Mouse (Mus musculus): ENCODE measurements at regions not wholly inside any gene's neighbourhood (a gene's known extent, or its start where the extent isn't known, plus 50 kb on each side); places are given as distances from the start of the nearest gene placed in this dataset.
"Not testable (repeated sequence)": the region's sequence is repeated elsewhere in the genome, so short reads cannot be mapped to it uniquely, and the experiment has no call there.

GRCm38 (mm10) chr15:26953818-26954385, 58.5 kb upstream of the Fbxl7 start:
- no peak for DNase-seq (ENCODE audit: low spot score)

GRCm38 (mm10) chr15:26958980-26959379, 63.6 kb upstream of the Fbxl7 start:
- no peak for DNase-seq (ENCODE audit: low spot score)

GRCm38 (mm10) chr15:26968392-26969025, 73.1 kb upstream of the Fbxl7 start:
- DNase-seq (ENCODE audit: low spot score): no peak

- no peak for DNase-seq (ENCODE audit: low spot score)
These were observed 75.4 kb upstream of the Fbxl7 start for GRCm38 (mm10) chr15:26970770-26971169.

- no peak for DNase-seq (ENCODE audit: low spot score)
These were observed 97.7 kb upstream of the Fbxl7 start for GRCm38 (mm10) chr15:26993054-26993453.

- no peak for DNase-seq (ENCODE audit: low spot score)
These were observed 113.7 kb upstream of the Fbxl7 start for GRCm38 (mm10) chr15:27009069-27009468.

GRCm38 (mm10) chr15:27013906-27014658, 118.7 kb upstream of the Fbxl7 start:
- DNase-seq (ENCODE audit: low spot score): no peak

- DNase-seq (ENCODE audit: low spot score): no peak
These were observed 119.2 kb upstream of the Fbxl7 start for GRCm38 (mm10) chr15:27014659-27014974.

GRCm38 (mm10) chr15:27020471-27020870, 125.1 kb upstream of the Fbxl7 start:
- no peak for DNase-seq (ENCODE audit: low spot score)

GRCm38 (mm10) chr15:27033261-27033660, 137.9 kb upstream of the Fbxl7 start:
- no peak for DNase-seq (ENCODE audit: low spot score)

GRCm38 (mm10) chr15:27043788-27044187, 148.4 kb upstream of the Fbxl7 start:
- DNase-seq (ENCODE audit: low spot score): no peak

GRCm38 (mm10) chr15:27050673-27051072, 155.3 kb upstream of the Fbxl7 start:
- DNase-seq (ENCODE audit: low spot score): no peak

GRCm38 (mm10) chr15:27063456-27063855, 168.1 kb upstream of the Fbxl7 start:
- no peak for DNase-seq (ENCODE audit: low spot score)

GRCm38 (mm10) chr15:27063971-27064370, 168.6 kb upstream of the Fbxl7 start:
- DNase-seq (ENCODE audit: low spot score): no peak

- no peak for DNase-seq (ENCODE audit: low spot score)
These were observed 172.3 kb upstream of the Fbxl7 start for GRCm38 (mm10) chr15:27067691-27068090.

GRCm38 (mm10) chr15:27077926-27078325, 182.5 kb upstream of the Fbxl7 start:
- no peak for DNase-seq (ENCODE audit: low spot score)

GRCm38 (mm10) chr15:27082826-27083225, 187.4 kb upstream of the Fbxl7 start:
- DNase-seq (ENCODE audit: low spot score): no peak

GRCm38 (mm10) chr15:27083596-27083995, 188.2 kb upstream of the Fbxl7 start:
- no peak for DNase-seq (ENCODE audit: low spot score)

GRCm38 (mm10) chr15:27089155-27089554, 193.8 kb upstream of the Fbxl7 start:
- no peak for DNase-seq (ENCODE audit: low spot score)

- no peak for DNase-seq (ENCODE audit: low spot score)
These were observed 198.7 kb upstream of the Fbxl7 start for GRCm38 (mm10) chr15:27094102-27094501.

- no peak for DNase-seq (ENCODE audit: low spot score)
These were observed 199.9 kb upstream of the Fbxl7 start for GRCm38 (mm10) chr15:27095231-27095630.

GRCm38 (mm10) chr15:27101610-27102009, 206.2 kb upstream of the Fbxl7 start:
- not testable (repeated sequence) for DNase-seq (ENCODE audit: low spot score)

GRCm38 (mm10) chr15:27109130-27109529, 213.8 kb upstream of the Fbxl7 start:
- no peak for DNase-seq (ENCODE audit: low spot score)

Data from thymus, postnatal 0 days (tissue).